Mouse (Mus musculus): ENCODE results near the gene Taar4.
A peak's percentile ranks its signal among the peaks of the same experiment; 100 is the strongest.

Gene Taar4

GRCm38 (mm10) chr10:23960444-23960915 lies at the start of gene Taar4:
TSS of gene Taar4 (plus strand) at chr10:23960494.
- no peak for DNase-seq (ENCODE audit: low read depth)

- no peak for DNase-seq (ENCODE audit: low read depth)
These were observed 40.2 kb upstream of the Taar4 start, which contains the start of gene Taar1 for GRCm38 (mm10) chr10:23920056-23920455. TSS of gene Taar1 (plus strand) at chr10:23920356.

DNA sequence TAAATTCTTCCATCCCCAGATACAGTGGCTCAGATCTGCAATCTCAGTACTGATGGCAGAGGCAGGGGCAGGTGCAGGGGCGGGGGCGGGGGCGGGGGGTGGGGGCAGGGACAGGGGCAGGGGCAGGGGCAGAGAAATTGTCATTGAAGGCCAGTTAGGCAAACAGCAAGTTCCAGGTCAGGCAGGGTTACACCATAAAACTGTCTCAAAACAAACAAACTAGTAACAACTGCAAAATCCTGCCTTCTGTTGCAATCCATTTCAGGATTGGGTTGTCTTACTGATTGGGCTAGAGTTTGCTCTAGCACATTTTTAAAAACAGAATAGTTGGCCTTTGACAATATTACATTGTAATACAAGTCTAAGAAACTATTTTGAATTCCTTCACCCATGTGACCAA lies 37.8 kb upstream of the Taar4 start:
- no peak for DNase-seq (ENCODE audit: low read depth)

GRCm38 (mm10) chr10:23923941-23924340 lies 36.4 kb upstream of the Taar4 start:
- no peak for DNase-seq (ENCODE audit: low read depth)

- no peak for DNase-seq (ENCODE audit: low read depth)
These were observed 22.7 kb upstream of the Taar4 start for GRCm38 (mm10) chr10:23937613-23938012.

DNA sequence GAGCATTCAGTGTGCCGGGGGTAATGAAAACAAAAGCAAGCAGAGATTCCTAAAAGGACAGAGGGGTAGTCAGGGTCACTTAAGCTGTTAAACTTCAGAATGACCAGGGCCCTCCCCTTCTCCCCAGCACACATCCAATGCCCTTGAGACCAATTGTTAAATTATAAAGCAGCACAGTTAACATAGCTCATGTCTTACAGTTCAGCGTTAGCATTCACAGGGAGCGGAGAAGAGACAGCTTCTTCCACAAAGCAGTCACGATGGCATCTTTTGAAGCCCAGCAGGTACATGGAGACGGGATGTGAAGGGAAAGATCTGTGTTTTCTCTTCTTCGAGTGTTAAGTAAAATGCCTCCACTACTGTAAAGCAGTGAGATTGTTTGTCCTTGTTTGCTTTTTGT lies 22.0 kb upstream of the Taar4 start, which contains the start of gene Taar2:
Gene Taar2 (plus strand): TSS at position 261 of the 400 bp plus-strand sequence.
- no peak for DNase-seq (ENCODE audit: low read depth)

GRCm38 (mm10) chr10:23942465-23942864 lies 17.8 kb upstream of the Taar4 start:
- DNase-seq (ENCODE audit: low read depth), result peak; percentile 4

GRCm38 (mm10) chr10:23948026-23948425 lies 12.3 kb upstream of the Taar4 start:
- no peak for DNase-seq (ENCODE audit: low read depth)

GRCm38 (mm10) chr10:23949508-23950005 lies 10.7 kb upstream of the Taar4 start, which contains the start of gene Taar3:
TSS of gene Taar3 (plus strand) at chr10:23949558.
- DNase-seq (ENCODE audit: low read depth), result no peak

DNA sequence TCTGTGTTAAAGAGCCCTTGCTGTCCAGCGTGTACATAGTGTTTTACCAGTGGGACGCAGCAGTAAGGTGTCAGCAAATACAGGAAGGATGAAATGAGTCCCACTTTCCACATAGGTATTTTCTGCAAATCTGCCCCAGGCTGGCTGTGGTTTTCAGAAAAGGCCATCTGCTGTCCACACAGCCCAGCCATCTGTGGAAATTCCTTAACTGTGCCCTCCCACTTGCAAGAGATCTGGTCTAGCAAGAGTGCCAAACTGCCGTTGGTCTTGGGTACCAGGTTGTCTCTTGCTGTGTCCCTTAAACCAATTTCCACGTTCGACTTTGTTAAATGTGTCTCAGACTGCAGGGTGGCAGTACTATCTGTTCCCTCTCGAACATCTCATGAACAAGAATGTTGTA lies 8.6 kb upstream of the Taar4 start:
- no peak for DNase-seq (ENCODE audit: low read depth)

GRCm38 (mm10) chr10:23959071-23959470 lies 1.2 kb upstream of the Taar4 start:
- DNase-seq (ENCODE audit: low read depth), result no peak

GRCm38 (mm10) chr10:23963444-23963843 lies 3.1 kb downstream of the Taar4 start:
- no peak for DNase-seq (ENCODE audit: low read depth)

DNA sequence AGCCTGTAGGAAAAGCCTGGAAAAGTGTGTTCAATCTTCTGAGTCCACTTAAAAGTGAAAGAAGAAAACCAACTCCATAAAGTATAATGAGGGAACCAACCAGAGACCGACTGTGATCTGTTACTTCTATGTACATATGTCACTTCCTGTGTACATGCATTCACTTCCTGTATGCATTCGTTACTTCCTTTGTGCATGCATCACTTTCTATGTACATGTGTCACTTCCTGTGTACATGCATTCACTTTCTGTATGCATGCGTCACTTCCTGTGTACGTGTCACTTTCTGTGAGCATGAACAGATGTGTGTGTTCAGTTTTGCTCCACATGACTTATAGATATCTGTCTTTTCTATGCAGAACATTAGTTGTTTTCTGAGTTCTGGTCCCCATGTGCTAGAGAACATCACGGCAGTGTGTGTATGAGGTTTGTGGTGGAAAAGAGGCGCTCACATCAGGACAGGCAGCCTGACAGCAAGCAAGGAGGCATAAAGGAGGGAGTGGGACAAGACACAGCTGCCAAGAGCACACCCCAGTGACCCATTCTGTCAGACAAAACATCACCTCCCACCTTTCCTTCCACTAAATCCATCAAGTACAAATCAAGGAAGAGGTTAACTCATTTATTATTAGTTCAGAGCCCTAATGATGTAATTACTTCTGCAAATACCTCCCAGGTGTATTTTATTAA lies 4.8 kb downstream of the Taar4 start:
- peak; percentile 1 for DNase-seq (ENCODE audit: low read depth)

DNA sequence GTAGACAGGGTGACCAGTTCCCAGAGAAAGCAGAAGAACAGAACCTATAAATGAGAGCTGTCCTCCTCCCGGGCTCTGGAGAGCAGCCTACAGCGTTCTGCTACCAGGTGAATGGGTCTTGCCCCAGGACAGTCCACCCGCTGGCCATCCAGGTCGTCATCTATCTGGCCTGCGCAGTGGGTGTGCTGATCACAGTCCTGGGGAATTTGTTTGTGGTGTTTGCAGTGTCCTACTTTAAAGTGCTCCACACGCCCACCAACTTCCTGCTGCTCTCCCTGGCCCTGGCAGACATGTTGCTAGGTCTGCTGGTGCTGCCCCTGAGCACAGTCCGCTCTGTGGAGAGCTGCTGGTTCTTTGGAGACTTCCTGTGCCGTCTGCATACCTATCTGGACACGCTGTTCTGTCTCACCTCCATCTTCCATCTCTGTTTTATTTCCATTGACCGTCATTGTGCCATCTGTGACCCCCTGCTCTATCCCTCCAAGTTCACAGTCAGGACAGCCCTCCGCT lies 10.4 kb downstream of the Taar4 start, which contains the start of gene Taar5:
Gene Taar5 (plus strand): TSS at position 51 of the 510 bp plus-strand sequence.
- no peak for DNase-seq (ENCODE audit: low read depth)

GRCm38 (mm10) chr10:23971256-23971655 lies 11.0 kb downstream of the Taar4 start:
- DNase-seq (ENCODE audit: low read depth), result no peak

DNA sequence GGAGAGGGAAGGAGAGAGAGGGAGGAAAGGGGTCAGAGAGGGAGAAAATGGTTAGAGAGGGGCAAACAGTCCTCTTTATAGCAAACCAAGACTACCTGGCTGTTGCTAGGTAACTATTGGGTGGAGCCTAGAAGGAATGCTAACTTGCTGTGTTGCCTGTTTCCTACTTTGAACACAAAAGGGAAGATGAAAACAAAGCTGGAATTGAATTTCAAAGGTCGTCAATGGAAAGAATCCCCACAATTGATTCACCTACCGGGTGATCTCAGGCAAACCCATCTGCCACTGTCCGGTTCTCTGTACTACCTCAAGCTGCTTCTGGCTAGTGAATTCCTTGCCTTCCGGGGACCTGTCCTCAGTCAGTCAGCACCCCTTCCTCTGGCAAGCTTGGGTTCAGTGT lies 17.7 kb downstream of the Taar4 start:
- DNase-seq (ENCODE audit: low read depth), result no peak

GRCm38 (mm10) chr10:23978901-23979705 lies 18.8 kb downstream of the Taar4 start:
- DNase-seq (ENCODE audit: low read depth), result peak; percentile 19

DNA sequence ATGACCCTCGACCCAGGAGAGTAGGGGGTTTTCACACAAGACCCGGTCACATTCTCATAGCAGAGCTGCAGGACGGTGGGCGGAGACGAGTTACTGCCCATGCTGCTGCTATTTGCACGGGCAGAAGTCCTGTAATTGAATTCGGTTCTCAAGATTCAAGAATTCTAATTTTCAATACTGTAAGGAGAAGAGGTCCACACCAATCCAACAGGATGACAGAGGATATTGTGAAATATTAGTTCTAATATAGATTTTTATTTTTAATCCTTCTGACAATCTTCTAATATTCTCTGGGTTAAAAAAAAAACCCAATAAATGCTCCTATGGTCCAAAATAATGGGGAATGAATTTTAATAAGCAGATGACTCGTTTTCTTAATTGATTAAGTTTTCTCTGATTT lies 25.3 kb downstream of the Taar4 start, which contains the start of gene Taar6:
Gene Taar6 (minus strand): TSS at position 101 of the 400 bp plus-strand sequence.
- no peak for DNase-seq (ENCODE audit: low read depth)

- no peak for DNase-seq (ENCODE audit: low read depth)
These were observed 26.1 kb downstream of the Taar4 start for GRCm38 (mm10) chr10:23986419-23986818.

GRCm38 (mm10) chr10:23993381-23993780 lies 33.1 kb downstream of the Taar4 start, which contains the start of gene Taar7a:
TSS of gene Taar7a (minus strand) at chr10:23993481.
- no peak for DNase-seq (ENCODE audit: low read depth)

DNA sequence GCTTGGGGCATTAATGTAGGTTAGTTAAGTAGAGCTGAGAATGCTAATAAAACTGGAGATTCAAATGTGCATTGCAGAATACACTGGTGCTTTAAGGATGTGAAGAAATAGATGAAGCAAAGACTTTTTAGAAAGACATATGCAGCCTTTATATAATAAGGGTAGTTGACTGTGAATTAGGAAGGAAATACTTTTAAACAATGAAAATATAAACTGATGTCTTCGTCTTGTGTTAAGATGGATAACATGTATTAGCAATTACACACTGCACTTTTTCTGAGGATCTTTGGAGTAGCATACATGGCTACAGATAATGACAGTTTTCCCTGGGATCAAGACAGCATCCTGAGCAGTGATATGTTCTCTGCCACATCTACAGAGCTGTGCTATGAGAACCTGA lies 39.3 kb downstream of the Taar4 start, which contains the start of gene Taar7b:
Gene Taar7b (plus strand): TSS at position 301 of the 400 bp plus-strand sequence.
- DNase-seq (ENCODE audit: low read depth), result no peak

GRCm38 (mm10) chr10:24006442-24006841 lies 46.1 kb downstream of the Taar4 start:
- no peak for DNase-seq (ENCODE audit: low read depth)
